Mouse (Mus musculus): Measurements from ENCODE around the gene Dtymk. TPM values are rescaled to one million over a fixed set of nuclear protein-coding genes. Genes with fewer than 3 reads are reported as not detected.
"Not testable (repeated sequence)": the region's sequence is repeated elsewhere in the genome, so short reads cannot be mapped to it uniquely, and the experiment has no call there.

Gene Dtymk
- polyA plus RNA-seq, 1 experiment from 2014 or later: 114 TPM

- not testable (repeated sequence) for H3K4me3 ChIP-seq (replicated peaks); H3K9me3 ChIP-seq (replicated peaks); H3K27me3 ChIP-seq; H3K9ac ChIP-seq
- peaks cover 58% of the 10 kb centered on the region for H3K4me1 ChIP-seq (replicated peaks)
- WGBS (ENCODE audit: insufficient replicate concordance): 68% methylated on average over 3 of the region's 3 CpGs
- ATAC-seq (ENCODE audit: insufficient read depth): peak; percentile 79
- peak overlapping the region; percentile 35; the same call in 1 of the 2 replicates for H3K4me2 ChIP-seq
- H3K36me3 ChIP-seq (replicated peaks): peaks cover 15% of the 10 kb centered on the region
- H3K27ac ChIP-seq (replicated peaks): peak overlapping the region; percentile 49
Observed at GRCm38 (mm10) chr1:93763531-93763930, 38.2 kb downstream of the Dtymk start.

- H3K4me1 ChIP-seq (replicated peaks): peaks cover 78% of the 10 kb centered on the region
- H3K36me3 ChIP-seq (replicated peaks): peaks cover 4% of the 10 kb centered on the region; the same call in 1 of the 2 replicates
- H3K4me3 ChIP-seq (replicated peaks): no peak overlapping the region
- no peak overlapping the region for H3K27ac ChIP-seq (replicated peaks)
- no peak overlapping the region for H3K4me2 ChIP-seq
- WGBS (ENCODE audit: insufficient replicate concordance): 91% methylated on average over 1 of the region's 1 CpGs
- H3K27me3 ChIP-seq: no peaks in the 10 kb centered on the region
- no peaks in the 10 kb centered on the region for H3K9me3 ChIP-seq (replicated peaks)
- H3K9ac ChIP-seq: no peak overlapping the region
- ATAC-seq (ENCODE audit: insufficient read depth): no peak
Observed at GRCm38 (mm10) chr1:93760076-93760475, 41.7 kb downstream of the Dtymk start.

- peak; percentile 10; the same call in 1 of the 2 replicates for ATAC-seq (ENCODE audit: insufficient read depth)
- Histone ChIP-seq H3K36me3 (replicated peaks) (no peaks in the 10 kb centered on the region), H3K27me3 (no peaks in the 10 kb centered on the region), H3K9me3 (replicated peaks) (no peaks in the 10 kb centered on the region), H3K9ac (peak overlapping the region; percentile 92), H3K4me1 (replicated peaks) (peaks cover 63% of the 10 kb centered on the region), H3K4me3 (replicated peaks) (peak overlapping the region; percentile 96), H3K27ac (replicated peaks) (peak overlapping the region; percentile 95), H3K4me2 (peak overlapping the region; percentile 99)
Observed at GRCm38 (mm10) chr1:93756154-93756553, 45.6 kb downstream of the Dtymk start.

- Histone ChIP-seq H3K9me3 (replicated peaks) (no peaks in the 10 kb centered on the region), H3K4me3 (replicated peaks) (peak overlapping the region; percentile 96), H3K36me3 (replicated peaks) (0 out of 2 replicates have a peak, but pooled peaks cover under 1% of the 10 kb centered on the region), H3K4me1 (replicated peaks) (peaks cover 63% of the 10 kb centered on the region), H3K9ac (peak overlapping the region; percentile 92), H3K4me2 (peak overlapping the region; percentile 99), H3K27ac (replicated peaks) (peak overlapping the region; percentile 95), H3K27me3 (no peaks in the 10 kb centered on the region)
- 13% methylated on average over 7 of the region's 7 CpGs for WGBS (ENCODE audit: insufficient replicate concordance)
- no peak for ATAC-seq (ENCODE audit: insufficient read depth)
Observed at GRCm38 (mm10) chr1:93755618-93756017, 46.1 kb downstream of the Dtymk start.

- Histone ChIP-seq H3K36me3 (replicated peaks) (0 out of 2 replicates have a peak, but pooled peaks cover 4% of the 10 kb centered on the region), H3K4me1 (replicated peaks) (peaks cover 61% of the 10 kb centered on the region), H3K27me3 (no peaks in the 10 kb centered on the region), H3K9me3 (replicated peaks) (no peaks in the 10 kb centered on the region), H3K27ac (replicated peaks) (peak overlapping the region; percentile 95), H3K4me3 (replicated peaks) (peak overlapping the region; percentile 96), H3K4me2 (peak overlapping the region; percentile 99), H3K9ac (peak overlapping the region; percentile 92)
- WGBS (ENCODE audit: insufficient replicate concordance): under 1% methylated on average over 13 of the region's 13 CpGs
- ATAC-seq (ENCODE audit: insufficient read depth): no peak
Observed at GRCm38 (mm10) chr1:93755291-93755610, 46.5 kb downstream of the Dtymk start.

GRCm38 (mm10) chr1:93754573-93755290, 47.0 kb downstream of the Dtymk start, which contains the start of gene Thap4:
Gene Thap4 (minus strand): TSS chr1:93754864.
- Histone ChIP-seq H3K9me3 (replicated peaks) (no peaks in the 10 kb centered on the region), H3K36me3 (replicated peaks) (peaks cover 9% of the 10 kb centered on the region; the same call in 1 of the 2 replicates)

GRCm38 (mm10) chr1:93753911-93754572, 47.7 kb downstream of the Dtymk start:
- no peaks in the 10 kb centered on the region for H3K27me3 ChIP-seq
- H3K36me3 ChIP-seq (replicated peaks): peaks cover 15% of the 10 kb centered on the region; the same call in 1 of the 2 replicates
- peaks cover 49% of the 10 kb centered on the region for H3K4me1 ChIP-seq (replicated peaks)
- peak; percentile 36 for ATAC-seq (ENCODE audit: insufficient read depth)
- WGBS (ENCODE audit: insufficient replicate concordance): under 1% methylated on average over 59 of the region's 59 CpGs
- no peaks in the 10 kb centered on the region for H3K9me3 ChIP-seq (replicated peaks)
- peak overlapping the region; percentile 96 for H3K4me3 ChIP-seq (replicated peaks)
- peak overlapping the region; percentile 99 for H3K4me2 ChIP-seq
- peak overlapping the region; percentile 92 for H3K9ac ChIP-seq
- H3K27ac ChIP-seq (replicated peaks): peak overlapping the region; percentile 95

More at GRCm38 (mm10) chr1:93754573-93755290, 47.0 kb downstream of the Dtymk start, which contains the start of gene Thap4:
- WGBS (ENCODE audit: insufficient replicate concordance): under 1% methylated on average over 114 of the region's 121 CpGs
- H3K4me2 ChIP-seq: peak within 1 kb of the TSS; percentile 99
- H3K27me3 ChIP-seq: no peaks in the 10 kb centered on the region
- H3K4me1 ChIP-seq (replicated peaks): peaks cover 56% of the 10 kb centered on the region
- peak within 1 kb of the TSS; percentile 95 for H3K27ac ChIP-seq (replicated peaks)
- peak; percentile 84 for ATAC-seq (ENCODE audit: insufficient read depth)
- H3K9ac ChIP-seq: peak within 1 kb of the TSS; percentile 92
- peak within 1 kb of the TSS; percentile 96 for H3K4me3 ChIP-seq (replicated peaks)

GRCm38 (mm10) chr1:93751290-93751689, 50.4 kb downstream of the Dtymk start, which contains the start of gene Atg4b:
Gene Atg4b (plus strand): TSS chr1:93751500.
- H3K27ac ChIP-seq (replicated peaks): no peak within 1 kb of the TSS
- no peak within 1 kb of the TSS for H3K4me3 ChIP-seq (replicated peaks)
- H3K36me3 ChIP-seq (replicated peaks): peaks cover 18% of the 10 kb centered on the region; the same call in 1 of the 2 replicates
- H3K9ac ChIP-seq: no peak within 1 kb of the TSS
- H3K9me3 ChIP-seq (replicated peaks): no peaks in the 10 kb centered on the region
- WGBS (ENCODE audit: insufficient replicate concordance): 72% methylated on average over 6 of the region's 6 CpGs
- H3K27me3 ChIP-seq: no peaks in the 10 kb centered on the region
- no peak for ATAC-seq (ENCODE audit: insufficient read depth)
- peaks cover 29% of the 10 kb centered on the region for H3K4me1 ChIP-seq (replicated peaks)
- no peak within 1 kb of the TSS for H3K4me2 ChIP-seq

GRCm38 (mm10) chr1:93748539-93748938, 53.2 kb downstream of the Dtymk start:
- Histone ChIP-seq H3K4me1 (replicated peaks) (peaks cover 14% of the 10 kb centered on the region), H3K9ac (no peak overlapping the region), H3K27ac (replicated peaks) (no peak overlapping the region), H3K36me3 (replicated peaks) (peaks cover 18% of the 10 kb centered on the region; the same call in 1 of the 2 replicates), H3K4me3 (replicated peaks) (no peak overlapping the region), H3K4me2 (no peak overlapping the region), H3K9me3 (replicated peaks) (no peaks in the 10 kb centered on the region), H3K27me3 (no peaks in the 10 kb centered on the region)
- ATAC-seq (ENCODE audit: insufficient read depth): no peak
- 69% methylated on average over 1 of the region's 1 CpGs for WGBS (ENCODE audit: insufficient replicate concordance)

- H3K4me3 ChIP-seq (replicated peaks): no peak overlapping the region
- H3K9ac ChIP-seq: no peak overlapping the region
- WGBS (ENCODE audit: insufficient replicate concordance): 79% methylated on average over 5 of the region's 5 CpGs
- H3K9me3 ChIP-seq (replicated peaks): no peaks in the 10 kb centered on the region
- H3K36me3 ChIP-seq (replicated peaks): peaks cover 18% of the 10 kb centered on the region; the same call in 1 of the 2 replicates
- peaks cover 22% of the 10 kb centered on the region for H3K4me1 ChIP-seq (replicated peaks)
- no peak overlapping the region for H3K4me2 ChIP-seq
- no peak for ATAC-seq (ENCODE audit: insufficient read depth)
- H3K27me3 ChIP-seq: no peaks in the 10 kb centered on the region
- H3K27ac ChIP-seq (replicated peaks): no peak overlapping the region
Observed at GRCm38 (mm10) chr1:93746179-93746578, 55.6 kb downstream of the Dtymk start.

- Histone ChIP-seq H3K4me1 (replicated peaks) (peaks cover 22% of the 10 kb centered on the region), H3K9ac (no peak overlapping the region), H3K36me3 (replicated peaks) (no peaks in the 10 kb centered on the region), H3K27ac (replicated peaks) (no peak overlapping the region), H3K27me3 (no peaks in the 10 kb centered on the region), H3K4me3 (replicated peaks) (no peak overlapping the region), H3K4me2 (no peak overlapping the region), H3K9me3 (replicated peaks) (no peaks in the 10 kb centered on the region)
- ATAC-seq (ENCODE audit: insufficient read depth): no peak
Observed at GRCm38 (mm10) chr1:93742910-93743309, 58.8 kb downstream of the Dtymk start.

Data from liver, embryonic 15.5 days (tissue).